Mouse (Mus musculus): ENCODE measurements around the gene Mkrn2os. TPM values are rescaled to one million over a fixed set of nuclear protein-coding genes. Genes with fewer than 3 reads are reported as not detected.

The Mkrn2os gene
- polyA plus RNA-seq, 1 experiment, result 116 TPM

Other genes starting within 250 kb of the Mkrn2os start
- 5.3 TPM in 2 replicates for gene Pparg, start 231.6 kb downstream of the Mkrn2os start, polyA plus RNA-seq (2012; rRNA removed)
- gene Tsen2, start 47.9 kb downstream of the Mkrn2os start, polyA plus RNA-seq (2012; rRNA removed), result 3.8 and 4.1 TPM in 2 replicates
- gene Mkrn2, start 9.3 kb upstream of the Mkrn2os start, polyA plus RNA-seq (2012; rRNA removed), result 35.6 and 51.8 TPM in 2 replicates
- gene Raf1, start 84.1 kb upstream of the Mkrn2os start, polyA plus RNA-seq (2012; rRNA removed), result 99.1 and 126 TPM in 2 replicates
- gene Tmem40, start 169.8 kb upstream of the Mkrn2os start, polyA plus RNA-seq (2012; rRNA removed), result 0.22 and 0.37 TPM in 2 replicates
- gene Cand2, start 182.0 kb upstream of the Mkrn2os start, polyA plus RNA-seq (2012; rRNA removed), result 2.9 and 3.4 TPM in 2 replicates
- gene Rpl32, start 216.2 kb upstream of the Mkrn2os start, polyA plus RNA-seq (2012; rRNA removed), result 880 and 963 TPM in 2 replicates
- 0.04 and 0.12 TPM in 2 replicates for gene Efcab12, start 245.8 kb upstream of the Mkrn2os start, polyA plus RNA-seq (2012; rRNA removed)

All from large intestine, adult 2 months (tissue).